Mouse (Mus musculus) spleen, adult 2 months (tissue): ENCODE measurements at regions not wholly inside any gene's neighbourhood (a gene's known extent, or its start where the extent isn't known, plus 50 kb on each side); places are given as distances from the start of the nearest gene placed in this dataset.

Experiments used
- DNase-seq, 2 experiments: peaks; one replicate each; pipeline versions ENCODE4 v3.0.0 to v3.0.0-alpha.2; 2012 to 2021; ENCODE audit warnings: low spot score in 2 of 2, low read depth in 1 of 2
- H3K27ac ChIP-seq: fragments of 200-500 bp; 2 replicates; pipeline ENCODE4 v1.5.1; 2012; ENCODE audit warnings: low read length, inconsistent platforms; ENCODE audit not compliant: insufficient read depth
- H3K27me3 ChIP-seq: fragments of 200-500 bp; 2 replicates; pipeline ENCODE4 v1.6.1; 2012; ENCODE audit warnings: mild to moderate bottlenecking, moderate library complexity, low read length, inconsistent platforms; ENCODE audit not compliant: control insufficient read depth, insufficient read depth
- H3K36me3 ChIP-seq: fragments of 200-500 bp; 2 replicates; pipeline ENCODE4 v1.6.1; 2012; ENCODE audit warnings: mild to moderate bottlenecking, low read length, inconsistent platforms; ENCODE audit not compliant: control insufficient read depth, insufficient read depth
- H3K4me1 ChIP-seq: fragments of 200-500 bp; 2 replicates; pipeline ENCODE4 v1.6.1; 2011; ENCODE audit warnings: inconsistent platforms; ENCODE audit not compliant: control insufficient read depth, insufficient read depth, insufficient read length
- H3K4me3 ChIP-seq: fragments of 200-500 bp; 2 replicates; pipeline ENCODE4 v1.5.1; 2011; ENCODE audit warnings: mild to moderate bottlenecking, inconsistent platforms; ENCODE audit not compliant: insufficient read depth, insufficient read length; ENCODE audit errors: extremely low read depth
- CTCF ChIP-seq: fragments of 200-500 bp; IDR thresholded peaks from 2 replicates; pipeline ENCODE4 v1.5.1; 2011; ENCODE audit warnings: mild to moderate bottlenecking, inconsistent platforms; ENCODE audit not compliant: insufficient read depth, insufficient read length, insufficient replicate concordance; ENCODE audit errors: extremely low read depth
- POLR2A ChIP-seq: fragments of 200-500 bp; IDR thresholded peaks from 2 replicates; pipeline ENCODE4 v1.6.1; 2011; ENCODE audit warnings: low read depth, low read length, inconsistent platforms
- WGBS: fragments of 180-500 bp; shearing (Covaris S2); methylation state at CpG from one replicate; pipeline ENCODE4 v1.1.7; 2018; 5-methylcytosine and 5-hydroxymethylcytosine counted together

GRCm38 (mm10) chr10:111834925-111835823 is 137.3 kb upstream of the Krr1 start:
- TF ChIP-seq CTCF, result no peak
- TF ChIP-seq POLR2A, result no peak
- Histone ChIP-seq H3K4me3 (no peak overlapping the region), H3K36me3 (no peaks in the 10 kb centered on the region), H3K4me1 (no peaks in the 10 kb centered on the region), H3K27ac (no peak overlapping the region), H3K27me3 (no peaks in the 10 kb centered on the region)
- 70% methylated on average over 11 of the region's 11 CpGs for whole genome bisulfite sequencing
- DNase-seq, result no peak

GRCm38 (mm10) chr10:111836191-111836590 is 136.3 kb upstream of the Krr1 start:
- H3K27ac ChIP-seq, result no peak overlapping the region

GRCm38 (mm10) chr10:111836802-111837201 is 135.7 kb upstream of the Krr1 start:
- Histone ChIP-seq H3K4me3 (no peak overlapping the region), H3K27ac (no peak overlapping the region), H3K36me3 (no peaks in the 10 kb centered on the region), H3K27me3 (no peaks in the 10 kb centered on the region), H3K4me1 (no peaks in the 10 kb centered on the region)
- no peak for TF ChIP-seq POLR2A
- no peak for TF ChIP-seq CTCF
- no peak for DNase-seq
- 37% methylated on average over 4 of the region's 4 CpGs for WGBS

More at GRCm38 (mm10) chr10:111836191-111836590, 136.3 kb upstream of the Krr1 start:
- no peak overlapping the region for H3K4me3 ChIP-seq
- DNase-seq, result no peak
- no peaks in the 10 kb centered on the region for H3K27me3 ChIP-seq
- no peaks in the 10 kb centered on the region for H3K4me1 ChIP-seq
- no peaks in the 10 kb centered on the region for H3K36me3 ChIP-seq
- TF ChIP-seq POLR2A, result no peak
- no peak for TF ChIP-seq CTCF
- 56% methylated on average over 5 of the region's 5 CpGs for WGBS

GRCm38 (mm10) chr10:111842321-111842775 is 130.1 kb upstream of the Krr1 start:
- no peak for TF ChIP-seq CTCF
- no peak for TF ChIP-seq POLR2A
- 85% methylated on average over 11 of the region's 11 CpGs for WGBS
- Histone ChIP-seq H3K4me3 (no peak overlapping the region), H3K36me3 (no peaks in the 10 kb centered on the region), H3K27me3 (no peaks in the 10 kb centered on the region), H3K27ac (no peak overlapping the region), H3K4me1 (no peaks in the 10 kb centered on the region)
- DNase-seq, result no peak

- no peak for DNase-seq
- Histone ChIP-seq H3K27me3 (no peaks in the 10 kb centered on the region), H3K4me1 (no peaks in the 10 kb centered on the region), H3K27ac (no peak overlapping the region), H3K4me3 (no peak overlapping the region), H3K36me3 (no peaks in the 10 kb centered on the region)
- WGBS, result 47% methylated on average over 7 of the region's 7 CpGs
- TF ChIP-seq POLR2A (no peak), CTCF (no peak)
These were observed 129.6 kb upstream of the Krr1 start for GRCm38 (mm10) chr10:111842896-111843295.

DNA sequence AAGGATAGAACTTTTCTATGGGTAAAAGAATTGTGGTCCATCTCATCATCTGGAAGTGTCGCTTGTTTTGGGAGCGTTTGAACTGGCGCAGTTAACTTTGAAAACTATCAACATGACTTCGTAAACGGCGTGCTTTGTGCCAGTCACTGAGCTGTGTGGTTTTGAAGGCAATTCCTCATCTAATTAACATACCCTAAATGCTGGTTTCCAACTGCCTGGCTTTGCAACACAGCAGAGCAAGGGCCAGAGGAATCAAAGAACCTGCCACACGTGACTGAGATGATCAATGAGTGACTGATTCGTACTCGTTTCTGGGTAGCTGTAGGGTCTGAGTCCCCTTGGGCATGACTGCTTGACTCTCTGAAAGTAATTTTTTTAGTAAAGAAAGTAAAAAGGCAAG is 129.2 kb upstream of the Krr1 start:
- H3K27ac ChIP-seq, result no peak overlapping the region
- TF ChIP-seq CTCF (no peak), POLR2A (no peak)
- no peaks in the 10 kb centered on the region for H3K36me3 ChIP-seq
- H3K4me3 ChIP-seq, result no peak overlapping the region
- DNase-seq, result no peak
- H3K4me1 ChIP-seq, result no peaks in the 10 kb centered on the region
- 67% methylated on average over 9 of the region's 9 CpGs for WGBS
- no peaks in the 10 kb centered on the region for H3K27me3 ChIP-seq

GRCm38 (mm10) chr10:111844144-111844543 is 128.3 kb upstream of the Krr1 start:
- TF ChIP-seq CTCF (no peak), POLR2A (no peak)
- no peaks in the 10 kb centered on the region for H3K4me1 ChIP-seq
- H3K27me3 ChIP-seq, result no peaks in the 10 kb centered on the region
- no peak for DNase-seq
- H3K4me3 ChIP-seq, result no peak overlapping the region
- WGBS, result 95% methylated on average over 10 of the region's 10 CpGs
- H3K36me3 ChIP-seq, result no peaks in the 10 kb centered on the region
- H3K27ac ChIP-seq, result no peak overlapping the region
